Mouse (Mus musculus) stomach, embryonic 16.5 days (tissue): ENCODE measurements around the gene Fads3. TPM values are rescaled to one million over a fixed set of nuclear protein-coding genes. Genes with fewer than 3 reads are reported as not detected.

Experiments used
- ATAC-seq: fragments of 200-750 bp; cut with Nextera tagmentation; 2 replicates; pipeline ENCODE4 v1.8.0; 2017; ENCODE audit warnings: moderate number of reproducible peaks, moderate TSS enrichment; ENCODE audit not compliant: insufficient read depth, low FRiP score
- H3K27ac ChIP-seq: fragments of 300-500 bp; sonication (generic); 2 replicates; pipeline ENCODE4 v1.5.1; 2014; ENCODE audit warnings: low read length
- H3K27me3 ChIP-seq: fragments of 300-500 bp; sonication (generic); 2 replicates; pipeline ENCODE4 v1.6.1; 2014; ENCODE audit warnings: low read length, control low read depth, mixed read lengths; ENCODE audit not compliant: control insufficient read depth, insufficient read depth
- H3K36me3 ChIP-seq: fragments of 300-500 bp; sonication (generic); 2 replicates; pipeline ENCODE4 v1.6.1; 2014; ENCODE audit warnings: low read length; ENCODE audit not compliant: control insufficient read depth, insufficient read depth
- H3K4me1 ChIP-seq: fragments of 300-500 bp; sonication (generic); 2 replicates; pipeline ENCODE4 v1.6.1; 2014; ENCODE audit warnings: low read length, control low read depth, mixed read lengths; ENCODE audit not compliant: control insufficient read depth, insufficient read depth
- H3K4me2 ChIP-seq: fragments of 300-500 bp; sonication (generic); 2 replicates; pipeline ENCODE4 v1.6.1; 2014; ENCODE audit warnings: low read depth, low read length, mixed read lengths
- H3K4me3 ChIP-seq: fragments of 300-500 bp; sonication (generic); replicated peaks from 2 replicates; pipeline ENCODE4 v1.5.1; 2014; ENCODE audit warnings: mild to moderate bottlenecking, low read length
- H3K9ac ChIP-seq: fragments of 300-500 bp; sonication (generic); 2 replicates; pipeline ENCODE4 v1.6.1; 2014; ENCODE audit warnings: low read length
- H3K9me3 ChIP-seq: fragments of 300-500 bp; sonication (generic); replicated peaks from 2 replicates; pipeline ENCODE4 v1.6.1; 2016; ENCODE audit warnings: low read length, control low read depth; ENCODE audit not compliant: control insufficient read depth
- WGBS: fragments of 180-500 bp; shearing (Covaris S2); extraction: QIAGEN DNeasy Blood & Tissue Kit; methylation state at CpG from one replicate; pipeline ENCODE4 v1.1.7; 2014; 5-methylcytosine and 5-hydroxymethylcytosine counted together
- polyA plus RNA-seq: library from polyadenylated mRNA; unstranded; fragments of >200 nt; fragmentation: Nextera tagmentation; extraction: Ambion mirVana; gene quantifications from 2 replicates; pipeline ENCODE4 v1.2.1, GENCODE M21; 2015

Fads3 gene
- polyA plus RNA-seq, 1 experiment from 2014 or later: 22.5 TPM

GRCm38 (mm10) chr19:10104234-10104633 lies 62.9 kb downstream of the Fads3 start:
- Histone ChIP-seq H3K4me2 (no peak overlapping the region), H3K27ac (no peak overlapping the region)
- 85% methylated on average over 6 of the region's 6 CpGs for WGBS

GRCm38 (mm10) chr19:10105034-10105493 lies 63.7 kb downstream of the Fads3 start:
- H3K27me3 ChIP-seq: no peaks in the 10 kb centered on the region
- peaks cover under 1% of the 10 kb centered on the region; the same call in 1 of the 2 replicates for H3K4me1 ChIP-seq
- no peak for ATAC-seq
- H3K9me3 ChIP-seq: no peaks in the 10 kb centered on the region
- H3K27ac ChIP-seq: no peak overlapping the region
- H3K9ac ChIP-seq: no peak overlapping the region
- 78% methylated on average over 10 of the region's 10 CpGs for WGBS
- H3K36me3 ChIP-seq: no peaks in the 10 kb centered on the region
- no peak overlapping the region for H3K4me3 ChIP-seq
- H3K4me2 ChIP-seq: no peak overlapping the region

More at GRCm38 (mm10) chr19:10104234-10104633, 62.9 kb downstream of the Fads3 start:
- H3K4me1 ChIP-seq: peaks cover 8% of the 10 kb centered on the region; the same call in 1 of the 2 replicates
- H3K36me3 ChIP-seq: no peaks in the 10 kb centered on the region
- no peak overlapping the region for H3K4me3 ChIP-seq
- no peak overlapping the region for H3K9ac ChIP-seq
- H3K9me3 ChIP-seq: no peaks in the 10 kb centered on the region
- no peak for ATAC-seq
- no peaks in the 10 kb centered on the region for H3K27me3 ChIP-seq

- Histone ChIP-seq H3K4me2 (no peak overlapping the region), H3K36me3 (no peaks in the 10 kb centered on the region), H3K4me3 (no peak overlapping the region), H3K9ac (no peak overlapping the region), H3K27me3 (no peaks in the 10 kb centered on the region), H3K27ac (no peak overlapping the region), H3K9me3 (no peaks in the 10 kb centered on the region), H3K4me1 (no peaks in the 10 kb centered on the region)
- ATAC-seq: no peak
- WGBS: 86% methylated on average over 2 of the region's 2 CpGs
These were observed 65.3 kb downstream of the Fads3 start for GRCm38 (mm10) chr19:10106634-10107033.

- no peak overlapping the region for H3K9ac ChIP-seq
- H3K36me3 ChIP-seq: no peaks in the 10 kb centered on the region
- H3K4me1 ChIP-seq: no peaks in the 10 kb centered on the region
- no peak overlapping the region for H3K4me2 ChIP-seq
- 78% methylated on average over 5 of the region's 5 CpGs for WGBS
- no peaks in the 10 kb centered on the region for H3K9me3 ChIP-seq
- ATAC-seq: no peak
- no peaks in the 10 kb centered on the region for H3K27me3 ChIP-seq
- H3K4me3 ChIP-seq: no peak overlapping the region
- H3K27ac ChIP-seq: no peak overlapping the region
These were observed 65.8 kb downstream of the Fads3 start for GRCm38 (mm10) chr19:10107051-10107611.

GRCm38 (mm10) chr19:10108129-10108528 lies 66.8 kb downstream of the Fads3 start:
- no peak for ATAC-seq
- WGBS: 95% methylated on average over 1 of the region's 1 CpGs
- no peak overlapping the region for H3K9ac ChIP-seq

GRCm38 (mm10) chr19:10108666-10109065 lies 67.3 kb downstream of the Fads3 start:
- Histone ChIP-seq H3K27me3 (no peaks in the 10 kb centered on the region), H3K9me3 (no peaks in the 10 kb centered on the region), H3K4me3 (no peak overlapping the region), H3K4me1 (no peaks in the 10 kb centered on the region), H3K36me3 (no peaks in the 10 kb centered on the region), H3K4me2 (no peak overlapping the region), H3K9ac (no peak overlapping the region), H3K27ac (no peak overlapping the region)
- WGBS: 84% methylated on average over 2 of the region's 2 CpGs
- no peak for ATAC-seq

More at GRCm38 (mm10) chr19:10108129-10108528, 66.8 kb downstream of the Fads3 start:
- Histone ChIP-seq H3K4me2 (no peak overlapping the region), H3K36me3 (no peaks in the 10 kb centered on the region), H3K27me3 (no peaks in the 10 kb centered on the region), H3K9me3 (no peaks in the 10 kb centered on the region), H3K4me3 (no peak overlapping the region), H3K4me1 (no peaks in the 10 kb centered on the region), H3K27ac (no peak overlapping the region)

Other genes starting within 250 kb of the Fads3 start
- gene Scgb2a2, start 194.0 kb upstream of the Fads3 start, polyA plus RNA-seq: not detected in 2 replicates
- gene Incenp, start 142.0 kb upstream of the Fads3 start, polyA plus RNA-seq: 61.4 and 73.6 TPM in 2 replicates
- 1,902 and 2,108 TPM in 2 replicates for gene Fth1, start 61.0 kb upstream of the Fads3 start, polyA plus RNA-seq
- 0.61 and 0.64 TPM in 2 replicates for gene Best1, start 39.9 kb upstream of the Fads3 start, polyA plus RNA-seq
- 33.7 and 38.1 TPM in 2 replicates for gene Rab3il1, start 39.9 kb upstream of the Fads3 start, polyA plus RNA-seq
- 102 and 104 TPM in 2 replicates for gene Fads2, start 60.2 kb downstream of the Fads3 start, polyA plus RNA-seq
- gene Fads1, start 141.3 kb downstream of the Fads3 start, polyA plus RNA-seq: 107 and 117 TPM in 2 replicates
- gene Tmem258, start 162.4 kb downstream of the Fads3 start, polyA plus RNA-seq: 400 and 452 TPM in 2 replicates
- gene Fen1, start 162.6 kb downstream of the Fads3 start, polyA plus RNA-seq: 72.3 and 83.6 TPM in 2 replicates
- gene Myrf, start 199.2 kb downstream of the Fads3 start, polyA plus RNA-seq: 16.6 and 17.6 TPM in 2 replicates